Mouse (Mus musculus): ENCODE data around the gene Plekha4. TPM values are rescaled to one million over a fixed set of nuclear protein-coding genes. Genes with fewer than 3 reads are reported as not detected.

The Plekha4 gene
- polyA plus RNA-seq, 1 experiment from 2014 or later: 2.7 TPM

DNA sequence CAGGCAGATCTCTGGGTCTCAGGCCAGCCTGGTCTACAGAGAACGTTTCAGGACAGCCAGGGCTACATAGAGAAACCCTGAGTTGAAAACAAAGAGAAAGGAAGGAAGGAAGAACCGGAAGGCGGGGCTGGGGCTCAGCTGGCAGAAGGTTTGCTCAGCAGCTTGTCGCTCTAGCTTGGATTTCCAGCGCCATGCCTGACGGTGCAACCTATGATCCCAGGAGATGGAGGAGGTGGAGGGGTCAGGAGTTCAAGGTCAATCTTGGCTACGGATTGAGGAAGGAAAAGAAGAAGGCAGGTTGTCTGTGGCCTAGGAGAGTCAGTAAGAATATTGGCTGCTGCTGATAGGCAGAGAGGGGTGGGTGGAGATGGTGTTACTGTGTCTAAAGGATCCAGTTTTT, 34.1 kb downstream of the Plekha4 start:
- H3K4me3 ChIP-seq (replicated peaks; ENCODE audit: low read length): no peak overlapping the region
- no peak overlapping the region for H3K4me2 ChIP-seq (ENCODE audit: low read depth, low read length)
- H3K27me3 ChIP-seq (ENCODE audit: control insufficient read depth, insufficient read depth, low read length): no peaks in the 10 kb centered on the region
- no peak overlapping the region for H3K9ac ChIP-seq (ENCODE audit: low read length)
- H3K27ac ChIP-seq (ENCODE audit: low read length): no peak overlapping the region
- no peak for ATAC-seq (ENCODE audit: insufficient read depth, low FRiP score)
- no peaks in the 10 kb centered on the region for H3K9me3 ChIP-seq (replicated peaks; ENCODE audit: control insufficient read depth, low read length)
- H3K36me3 ChIP-seq (ENCODE audit: control insufficient read depth, insufficient read depth, low read length): no peaks in the 10 kb centered on the region
- H3K4me1 ChIP-seq (ENCODE audit: control insufficient read depth, insufficient read depth, low read length): 0 out of 2 replicates have a peak, but pooled peaks cover 5% of the 10 kb centered on the region
- WGBS: 71% methylated on average over 7 of the region's 7 CpGs

DNA sequence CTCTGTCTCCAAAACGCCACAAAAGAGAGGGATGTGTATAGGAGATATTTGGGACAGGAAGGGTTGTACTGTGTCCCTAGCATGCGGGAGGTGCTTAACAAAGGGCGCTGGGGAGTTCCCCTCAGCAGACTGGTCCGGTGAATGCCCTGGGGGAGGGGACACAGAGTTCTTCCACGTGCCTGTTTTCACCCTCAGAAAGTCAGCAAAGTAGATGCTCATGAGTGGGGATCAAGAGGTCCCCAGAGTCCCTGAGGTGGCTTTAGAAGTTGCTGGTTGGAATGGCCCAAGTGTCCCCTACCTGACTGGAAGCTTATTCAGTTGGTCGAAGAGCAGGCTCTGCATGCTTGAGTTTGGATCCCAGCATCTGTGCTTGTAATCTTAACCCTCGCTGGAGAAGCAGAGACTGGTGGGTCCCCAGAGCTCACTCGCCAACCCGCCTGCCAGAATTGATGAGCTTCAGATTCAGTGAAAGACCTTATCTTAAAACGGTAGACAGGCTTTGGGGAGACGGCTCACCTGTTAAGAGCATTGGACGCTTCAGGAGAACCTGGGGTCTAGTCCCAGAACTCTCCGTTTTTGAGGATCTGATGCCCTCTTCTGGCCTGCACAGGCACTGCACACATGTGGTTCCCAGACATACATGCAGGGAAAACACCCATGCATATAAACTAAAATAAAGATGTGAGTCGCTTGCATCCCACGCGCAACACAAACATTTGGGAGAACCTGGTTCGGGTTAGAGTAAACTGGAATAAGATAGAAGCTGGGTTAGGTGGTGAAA, 34.9 kb downstream of the Plekha4 start:
- peak; percentile 64; the same call in 1 of the 2 replicates for ATAC-seq (ENCODE audit: insufficient read depth, low FRiP score)
- H3K4me2 ChIP-seq (ENCODE audit: low read depth, low read length): peak overlapping the region; percentile 29; the same call in 1 of the 2 replicates
- no peak overlapping the region for H3K4me3 ChIP-seq (replicated peaks; ENCODE audit: low read length)
- 0 out of 2 replicates have a peak, but pooled peaks cover 5% of the 10 kb centered on the region for H3K4me1 ChIP-seq (ENCODE audit: control insufficient read depth, insufficient read depth, low read length)
- no peak overlapping the region for H3K27ac ChIP-seq (ENCODE audit: low read length)
- H3K27me3 ChIP-seq (ENCODE audit: control insufficient read depth, insufficient read depth, low read length): no peaks in the 10 kb centered on the region
- 0 out of 2 replicates have a peak overlapping the region, but pooled peaks have one; percentile 9 for H3K9ac ChIP-seq (ENCODE audit: low read length)
- WGBS: 19% methylated on average over 17 of the region's 17 CpGs
- no peaks in the 10 kb centered on the region for H3K9me3 ChIP-seq (replicated peaks; ENCODE audit: control insufficient read depth, low read length)
- no peaks in the 10 kb centered on the region for H3K36me3 ChIP-seq (ENCODE audit: control insufficient read depth, insufficient read depth, low read length)

DNA sequence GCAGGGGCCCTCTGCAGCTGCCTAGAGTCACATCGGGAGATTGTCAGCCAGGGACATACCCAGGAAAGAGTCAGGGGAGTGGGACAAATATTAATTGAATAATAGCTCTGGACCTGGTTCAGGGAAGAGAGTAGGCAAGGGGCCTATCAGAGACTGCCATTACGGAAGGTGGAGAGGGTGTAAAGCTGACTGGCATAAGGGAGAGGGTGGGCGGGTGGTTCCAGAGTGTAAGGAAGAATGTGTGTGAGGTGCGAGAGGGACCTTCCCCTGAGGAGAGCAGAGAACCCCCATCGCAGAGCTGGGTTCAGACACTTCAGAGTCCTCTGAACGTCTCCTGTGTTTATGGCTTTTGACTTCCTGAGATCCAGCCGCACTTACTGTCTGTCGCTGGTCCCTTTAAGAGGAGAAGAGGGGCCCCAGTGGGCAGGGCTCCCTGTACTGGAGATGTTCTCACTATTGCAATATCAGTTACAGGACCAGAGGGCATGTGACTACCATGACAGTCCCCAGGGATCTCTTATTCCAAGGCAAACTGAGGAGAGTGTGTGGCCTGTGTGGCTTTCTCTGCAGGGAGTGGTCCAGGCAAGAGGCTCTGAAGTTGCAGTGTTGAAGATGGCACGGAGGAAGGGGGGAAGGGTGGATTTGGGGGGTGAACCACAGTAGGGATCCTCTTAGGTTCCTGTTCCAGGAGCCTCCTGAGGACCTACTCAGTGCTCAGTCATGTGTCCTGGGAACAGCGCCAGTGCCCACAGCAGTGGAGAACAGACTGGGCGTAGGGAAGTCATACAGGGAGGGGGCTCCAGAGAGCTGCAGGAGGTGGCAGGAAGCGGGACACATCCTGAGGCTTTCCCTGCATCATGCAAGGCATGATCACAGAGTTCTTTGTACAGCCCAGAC, 35.7 kb downstream of the Plekha4 start:
- Histone ChIP-seq H3K9ac (ENCODE audit: low read length) (peak overlapping the region; percentile 46), H3K27ac (ENCODE audit: low read length) (no peak overlapping the region)

DNA sequence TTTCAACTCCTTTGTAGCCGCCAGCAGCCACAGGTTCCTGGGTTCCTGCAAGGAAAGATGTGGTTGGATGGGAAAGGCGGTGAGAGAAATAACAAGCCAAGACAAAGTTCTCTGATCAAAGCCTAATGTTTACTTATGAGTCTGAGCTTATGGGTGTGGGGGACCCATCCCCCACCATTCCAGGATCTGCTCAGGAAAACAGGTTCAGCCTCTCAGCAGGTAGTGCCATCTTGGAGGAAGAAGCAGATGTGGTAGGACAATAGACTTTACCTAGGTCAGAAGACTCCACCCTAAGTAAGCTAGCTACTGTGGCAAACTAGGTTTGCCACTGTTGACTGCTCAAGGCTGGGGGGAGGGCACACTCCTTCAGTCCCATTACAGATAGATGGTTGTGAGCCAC, 38.7 kb downstream of the Plekha4 start:
- no peak for ATAC-seq (ENCODE audit: insufficient read depth, low FRiP score)
- Histone ChIP-seq H3K9ac (ENCODE audit: low read length) (no peak overlapping the region), H3K27ac (ENCODE audit: low read length) (peak overlapping the region; percentile 40; the same call in 1 of the 2 replicates), H3K4me3 (replicated peaks; ENCODE audit: low read length) (no peak overlapping the region), H3K36me3 (ENCODE audit: control insufficient read depth, insufficient read depth, low read length) (no peaks in the 10 kb centered on the region), H3K27me3 (ENCODE audit: control insufficient read depth, insufficient read depth, low read length) (no peaks in the 10 kb centered on the region), H3K9me3 (replicated peaks; ENCODE audit: control insufficient read depth, low read length) (no peaks in the 10 kb centered on the region), H3K4me1 (ENCODE audit: control insufficient read depth, insufficient read depth, low read length) (peaks cover 20% of the 10 kb centered on the region; the same call in 1 of the 2 replicates), H3K4me2 (ENCODE audit: low read depth, low read length) (no peak overlapping the region)
- WGBS: 54% methylated on average over 2 of the region's 2 CpGs

More for the DNA sequence above, 35.7 kb downstream of the Plekha4 start:
- peak overlapping the region; percentile 19; the same call in 1 of the 2 replicates for H3K4me2 ChIP-seq (ENCODE audit: low read depth, low read length)
- H3K27me3 ChIP-seq (ENCODE audit: control insufficient read depth, insufficient read depth, low read length): no peaks in the 10 kb centered on the region
- H3K4me1 ChIP-seq (ENCODE audit: control insufficient read depth, insufficient read depth, low read length): 0 out of 2 replicates have a peak, but pooled peaks cover 5% of the 10 kb centered on the region
- no peak for ATAC-seq (ENCODE audit: insufficient read depth, low FRiP score)
- no peaks in the 10 kb centered on the region for H3K36me3 ChIP-seq (ENCODE audit: control insufficient read depth, insufficient read depth, low read length)
- H3K9me3 ChIP-seq (replicated peaks; ENCODE audit: control insufficient read depth, low read length): no peaks in the 10 kb centered on the region
- no peak overlapping the region for H3K4me3 ChIP-seq (replicated peaks; ENCODE audit: low read length)
- WGBS: 42% methylated on average over 12 of the region's 12 CpGs

DNA sequence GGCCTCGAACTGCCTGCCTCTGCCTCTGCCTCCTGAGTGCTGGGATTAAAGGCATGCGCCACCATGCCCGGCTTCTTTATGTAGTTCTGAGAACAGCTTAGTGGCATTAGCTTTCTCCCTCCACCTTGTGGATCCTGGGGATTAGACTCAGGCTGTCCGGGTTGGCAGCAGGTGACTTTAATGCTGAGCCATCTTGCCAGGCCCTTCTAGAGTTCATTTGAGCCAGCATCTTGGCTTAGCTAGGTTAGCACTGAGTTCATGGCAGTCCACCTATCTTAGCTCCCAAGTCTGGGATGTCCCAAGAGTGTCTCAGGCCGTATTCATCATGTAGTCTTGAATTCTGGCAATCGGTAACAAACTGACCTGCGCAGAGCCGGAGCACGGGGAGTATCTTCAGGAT, 39.3 kb downstream of the Plekha4 start:
- Histone ChIP-seq H3K36me3 (ENCODE audit: control insufficient read depth, insufficient read depth, low read length) (no peaks in the 10 kb centered on the region), H3K9me3 (replicated peaks; ENCODE audit: control insufficient read depth, low read length) (no peaks in the 10 kb centered on the region), H3K27me3 (ENCODE audit: control insufficient read depth, insufficient read depth, low read length) (no peaks in the 10 kb centered on the region), H3K4me2 (ENCODE audit: low read depth, low read length) (no peak overlapping the region), H3K27ac (ENCODE audit: low read length) (no peak overlapping the region), H3K4me3 (replicated peaks; ENCODE audit: low read length) (no peak overlapping the region), H3K4me1 (ENCODE audit: control insufficient read depth, insufficient read depth, low read length) (peaks cover 22% of the 10 kb centered on the region; the same call in 1 of the 2 replicates), H3K9ac (ENCODE audit: low read length) (no peak overlapping the region)
- WGBS: 88% methylated on average over 9 of the region's 9 CpGs
- no peak for ATAC-seq (ENCODE audit: insufficient read depth, low FRiP score)

DNA sequence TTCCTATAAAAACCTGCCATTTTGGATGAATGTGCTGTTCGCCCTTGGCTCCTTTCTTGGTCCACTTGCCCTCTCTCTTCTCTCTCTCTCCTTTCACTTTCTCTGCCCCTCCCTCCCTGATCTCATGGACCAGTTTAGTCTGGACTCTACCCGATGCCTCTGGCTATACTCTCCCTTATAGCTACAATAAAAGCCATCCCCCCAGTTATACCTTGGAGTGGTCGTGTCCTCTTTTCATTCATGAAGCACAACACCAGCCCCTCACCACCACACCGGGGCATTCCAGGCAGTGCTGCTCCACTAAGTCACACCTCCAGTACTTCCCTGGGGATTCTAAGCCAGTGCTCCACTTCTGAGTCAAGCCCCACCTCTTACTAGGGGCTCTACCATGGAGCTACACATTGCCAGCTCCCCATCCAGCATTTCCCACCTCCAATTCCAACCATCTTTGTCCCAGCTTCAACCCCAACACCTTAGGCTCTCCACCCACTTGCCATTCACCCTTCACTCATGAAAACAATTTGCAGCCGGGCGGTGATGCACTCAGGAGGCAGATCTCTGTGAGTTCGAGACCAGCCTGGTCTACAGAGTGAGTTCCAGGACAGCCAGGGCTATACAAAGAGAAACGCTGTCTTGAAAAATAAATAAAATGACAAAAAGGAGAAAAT, 41.1 kb downstream of the Plekha4 start:
- Histone ChIP-seq H3K4me1 (ENCODE audit: control insufficient read depth, insufficient read depth, low read length) (peaks cover 29% of the 10 kb centered on the region), H3K4me2 (ENCODE audit: low read depth, low read length) (peak overlapping the region; percentile 56; the same call in 1 of the 2 replicates), H3K9me3 (replicated peaks; ENCODE audit: control insufficient read depth, low read length) (no peaks in the 10 kb centered on the region), H3K36me3 (ENCODE audit: control insufficient read depth, insufficient read depth, low read length) (no peaks in the 10 kb centered on the region), H3K27me3 (ENCODE audit: control insufficient read depth, insufficient read depth, low read length) (no peaks in the 10 kb centered on the region), H3K27ac (ENCODE audit: low read length) (peak overlapping the region; percentile 85), H3K9ac (ENCODE audit: low read length) (peak overlapping the region; percentile 56; the same call in 1 of the 2 replicates), H3K4me3 (replicated peaks; ENCODE audit: low read length) (no peak overlapping the region)
- ATAC-seq (ENCODE audit: insufficient read depth, low FRiP score): no peak
- 67% methylated on average over 8 of the region's 8 CpGs for WGBS

DNA sequence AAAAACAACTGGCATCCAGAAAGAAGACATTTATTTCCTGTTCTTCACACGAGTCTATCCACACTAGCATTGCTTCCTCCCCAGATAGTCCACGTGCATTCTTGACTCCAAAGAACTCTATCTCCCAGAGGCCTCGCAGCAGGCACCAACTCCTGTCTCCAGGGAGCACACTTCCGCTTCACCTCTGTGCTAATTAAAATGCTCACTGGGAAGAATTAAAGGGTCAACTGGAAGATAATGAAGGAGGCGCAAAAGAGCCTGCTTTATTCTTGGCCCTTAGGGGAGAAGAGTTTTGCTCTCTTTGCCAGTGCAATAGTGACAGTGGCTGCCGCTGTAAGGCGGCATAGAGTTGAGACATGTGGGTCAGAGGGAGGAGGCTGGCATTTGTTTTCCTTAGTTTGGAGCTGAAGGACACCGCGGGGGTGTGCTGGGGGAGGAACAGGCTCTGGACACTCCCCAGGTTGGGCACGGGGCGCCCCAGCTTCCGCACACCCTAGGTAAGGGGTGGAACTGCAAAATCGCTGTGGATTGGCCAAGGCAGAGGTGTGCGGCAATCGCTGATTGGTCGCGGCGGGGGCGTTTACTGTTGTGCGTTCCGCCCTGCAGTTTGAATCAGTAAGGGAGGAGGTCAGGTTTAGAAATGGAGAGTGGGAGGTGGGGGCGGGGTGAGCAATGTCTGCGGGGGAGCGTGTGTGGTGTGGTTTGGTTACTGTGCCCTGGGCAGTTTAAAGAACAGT, 41.8 kb downstream of the Plekha4 start:
- peak overlapping the region; percentile 41 for H3K4me3 ChIP-seq (replicated peaks; ENCODE audit: low read length)
- no peaks in the 10 kb centered on the region for H3K36me3 ChIP-seq (ENCODE audit: control insufficient read depth, insufficient read depth, low read length)
- peak; percentile 96 for ATAC-seq (ENCODE audit: insufficient read depth, low FRiP score)
- peak overlapping the region; percentile 56 for H3K9ac ChIP-seq (ENCODE audit: low read length)
- peak overlapping the region; percentile 56 for H3K4me2 ChIP-seq (ENCODE audit: low read depth, low read length)
- H3K9me3 ChIP-seq (replicated peaks; ENCODE audit: control insufficient read depth, low read length): no peaks in the 10 kb centered on the region
- WGBS: under 1% methylated on average over 24 of the region's 24 CpGs
- peak overlapping the region; percentile 85 for H3K27ac ChIP-seq (ENCODE audit: low read length)
- peaks cover 29% of the 10 kb centered on the region for H3K4me1 ChIP-seq (ENCODE audit: control insufficient read depth, insufficient read depth, low read length)
- no peaks in the 10 kb centered on the region for H3K27me3 ChIP-seq (ENCODE audit: control insufficient read depth, insufficient read depth, low read length)
